Mouse (Mus musculus): ENCODE measurements around the gene Fmnl2. TPM values are rescaled to one million over a fixed set of nuclear protein-coding genes. Genes with fewer than 3 reads are reported as not detected.

Gene Fmnl2
- polyA plus RNA-seq, 1 experiment, result not detected

DNA sequence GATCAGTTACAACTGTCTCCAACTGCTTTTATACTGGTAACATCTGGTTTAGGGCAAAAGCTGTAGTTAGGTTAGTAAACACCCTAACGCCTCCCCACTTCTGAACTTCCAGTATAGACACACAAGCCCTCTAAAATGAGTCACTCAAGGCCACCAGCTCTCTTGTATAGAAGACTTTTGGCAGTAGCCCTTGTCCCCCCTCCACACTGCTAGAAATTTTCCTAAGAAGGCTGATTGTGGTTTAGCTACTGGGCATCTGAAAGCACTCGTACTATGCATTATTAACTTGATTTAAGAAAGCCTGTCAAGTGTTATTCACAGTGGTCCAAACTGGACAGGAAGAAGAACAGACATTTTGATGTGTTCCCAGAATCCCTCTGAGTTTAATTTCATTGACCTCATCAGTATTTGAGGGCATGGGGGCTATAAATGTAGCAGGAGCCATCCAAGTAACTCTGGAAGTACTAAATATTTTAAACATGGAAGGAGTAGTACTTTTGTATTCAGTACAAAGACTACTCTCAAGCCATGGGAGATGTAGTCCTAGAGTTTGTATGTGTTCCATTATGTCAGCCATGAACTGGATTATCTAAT, 222.1 kb downstream of the Fmnl2 start:
- TF ChIP-seq TAL1 (IDR thresholded peaks at IDR 0.05; ENCODE audit: low read length) (no peak), GATA1 (IDR thresholded peaks at IDR 0.05; ENCODE audit: low read length) (no peak)
- H3K4me3 ChIP-seq (replicated peaks), result no peak overlapping the region
- no peaks in the 10 kb centered on the region for H3K9me3 ChIP-seq (ENCODE audit: control insufficient read depth, low read length)
- no peaks in the 10 kb centered on the region for H3K36me3 ChIP-seq (ENCODE audit: control insufficient read depth)
- no peaks in the 10 kb centered on the region for H3K27me3 ChIP-seq (ENCODE audit: control insufficient read depth)
- H3K4me1 ChIP-seq (ENCODE audit: control insufficient read depth), result no peaks in the 10 kb centered on the region

DNA sequence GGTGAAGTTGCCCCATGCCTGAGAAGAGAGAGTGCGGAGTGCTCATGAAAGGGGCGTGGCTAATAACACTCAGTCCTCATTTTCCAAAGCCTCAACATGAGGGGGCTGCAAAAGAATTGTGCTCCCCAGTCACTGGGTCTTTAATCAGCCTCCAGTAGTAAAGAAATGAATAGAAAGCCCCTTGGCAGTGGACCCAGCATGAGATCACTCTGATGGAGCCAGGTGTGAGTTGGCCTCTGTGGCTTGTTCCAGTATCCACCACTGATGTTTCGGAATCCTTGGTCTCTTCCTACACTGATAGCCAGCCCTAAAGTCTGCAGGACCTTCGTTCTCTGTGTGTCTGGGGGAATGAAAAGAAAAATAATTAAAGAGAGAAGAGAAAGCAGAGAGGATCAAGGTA, 224.4 kb downstream of the Fmnl2 start:
- Histone ChIP-seq H3K9me3 (ENCODE audit: control insufficient read depth, low read length) (no peaks in the 10 kb centered on the region), H3K36me3 (ENCODE audit: control insufficient read depth) (no peaks in the 10 kb centered on the region), H3K4me1 (ENCODE audit: control insufficient read depth) (no peaks in the 10 kb centered on the region), H3K27me3 (ENCODE audit: control insufficient read depth) (no peaks in the 10 kb centered on the region), H3K4me3 (replicated peaks) (no peak overlapping the region)
- TF ChIP-seq TAL1 (IDR thresholded peaks at IDR 0.05; ENCODE audit: low read length) (no peak), GATA1 (IDR thresholded peaks at IDR 0.05; ENCODE audit: low read length) (no peak)

DNA sequence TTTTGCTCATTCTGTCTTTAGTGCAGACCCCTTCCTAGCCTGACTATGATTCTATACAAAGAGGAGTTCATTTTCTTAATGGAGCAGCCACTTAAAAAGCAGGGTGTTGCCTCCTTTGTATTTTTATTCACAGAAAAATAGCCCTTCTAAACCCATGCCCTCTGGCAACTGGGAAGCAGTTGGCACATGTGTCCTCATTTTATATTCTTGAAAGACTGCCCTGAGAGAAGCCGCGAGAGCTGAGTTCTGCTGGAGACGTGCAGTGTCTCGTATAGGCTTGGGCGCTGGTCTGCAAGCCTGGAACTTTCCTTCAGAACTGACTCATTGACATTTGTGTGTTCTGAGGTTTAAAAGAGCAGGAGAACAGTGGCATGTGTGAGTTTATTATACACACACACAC, 224.8 kb downstream of the Fmnl2 start:
- Histone ChIP-seq H3K27me3 (ENCODE audit: control insufficient read depth) (no peaks in the 10 kb centered on the region), H3K36me3 (ENCODE audit: control insufficient read depth) (no peaks in the 10 kb centered on the region), H3K9me3 (ENCODE audit: control insufficient read depth, low read length) (no peaks in the 10 kb centered on the region), H3K4me3 (replicated peaks) (no peak overlapping the region), H3K4me1 (ENCODE audit: control insufficient read depth) (no peaks in the 10 kb centered on the region)
- TF ChIP-seq GATA1 (IDR thresholded peaks at IDR 0.05; ENCODE audit: low read length) (no peak), TAL1 (IDR thresholded peaks at IDR 0.05; ENCODE audit: low read length) (no peak)

GRCm38 (mm10) chr2:53083241-53083640, 225.6 kb downstream of the Fmnl2 start:
- H3K9me3 ChIP-seq (ENCODE audit: control insufficient read depth, low read length), result no peaks in the 10 kb centered on the region
- H3K4me3 ChIP-seq (replicated peaks), result no peak overlapping the region
- no peaks in the 10 kb centered on the region for H3K27me3 ChIP-seq (ENCODE audit: control insufficient read depth)
- no peaks in the 10 kb centered on the region for H3K36me3 ChIP-seq (ENCODE audit: control insufficient read depth)
- no peak for TF ChIP-seq TAL1 (IDR thresholded peaks at IDR 0.05; ENCODE audit: low read length)
- TF ChIP-seq GATA1 (IDR thresholded peaks at IDR 0.05; ENCODE audit: low read length), result no peak
- H3K4me1 ChIP-seq (ENCODE audit: control insufficient read depth), result no peaks in the 10 kb centered on the region

DNA sequence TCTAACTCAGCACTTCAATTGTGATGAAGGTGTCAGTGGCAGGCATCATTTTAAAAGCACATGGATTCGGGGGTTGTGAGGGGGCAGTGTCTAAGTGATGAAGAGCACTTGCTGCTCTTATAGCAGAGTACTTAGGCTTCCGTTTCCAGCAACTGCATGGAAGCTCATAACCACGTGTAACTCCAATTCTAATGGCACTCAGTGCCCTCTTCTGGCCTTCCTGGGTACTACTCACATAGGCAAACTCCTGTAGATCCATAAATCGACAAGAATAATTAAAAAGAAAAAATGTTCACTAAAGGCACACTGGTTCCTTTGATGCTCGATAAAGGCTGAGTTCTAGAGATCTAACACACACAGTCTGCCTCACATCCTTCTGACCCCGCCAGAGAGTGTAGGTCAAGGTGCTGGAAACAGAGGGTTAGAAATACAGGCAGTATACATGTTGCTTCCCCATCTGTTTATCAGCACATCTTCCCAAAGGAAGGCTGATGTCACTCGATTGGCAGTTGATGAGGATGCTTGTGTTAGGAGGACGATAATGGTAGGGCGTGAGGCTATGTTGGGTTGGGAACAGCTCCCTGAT, 228.1 kb downstream of the Fmnl2 start:
- Histone ChIP-seq H3K27me3 (ENCODE audit: control insufficient read depth) (no peaks in the 10 kb centered on the region), H3K4me1 (ENCODE audit: control insufficient read depth) (no peaks in the 10 kb centered on the region), H3K36me3 (ENCODE audit: control insufficient read depth) (no peaks in the 10 kb centered on the region), H3K9me3 (ENCODE audit: control insufficient read depth, low read length) (no peaks in the 10 kb centered on the region), H3K4me3 (replicated peaks) (no peak overlapping the region)
- TF ChIP-seq GATA1 (IDR thresholded peaks at IDR 0.05; ENCODE audit: low read length) (no peak), TAL1 (IDR thresholded peaks at IDR 0.05; ENCODE audit: low read length) (no peak)

- Histone ChIP-seq H3K36me3 (ENCODE audit: control insufficient read depth) (no peaks in the 10 kb centered on the region), H3K4me3 (replicated peaks) (no peak overlapping the region), H3K4me1 (ENCODE audit: control insufficient read depth) (no peaks in the 10 kb centered on the region), H3K27me3 (ENCODE audit: control insufficient read depth) (no peaks in the 10 kb centered on the region), H3K9me3 (ENCODE audit: control insufficient read depth, low read length) (no peaks in the 10 kb centered on the region)
- TF ChIP-seq GATA1 (IDR thresholded peaks at IDR 0.05; ENCODE audit: low read length) (no peak), TAL1 (IDR thresholded peaks at IDR 0.05; ENCODE audit: low read length) (no peak)
Measured at GRCm38 (mm10) chr2:53088744-53089143, 231.1 kb downstream of the Fmnl2 start.

- no peak overlapping the region for H3K4me3 ChIP-seq (replicated peaks)
- no peaks in the 10 kb centered on the region for H3K9me3 ChIP-seq (ENCODE audit: control insufficient read depth, low read length)
- TF ChIP-seq GATA1 (IDR thresholded peaks at IDR 0.05; ENCODE audit: low read length), result no peak
- no peak for TF ChIP-seq TAL1 (IDR thresholded peaks at IDR 0.05; ENCODE audit: low read length)
- H3K4me1 ChIP-seq (ENCODE audit: control insufficient read depth), result no peaks in the 10 kb centered on the region
- H3K27me3 ChIP-seq (ENCODE audit: control insufficient read depth), result no peaks in the 10 kb centered on the region
- H3K36me3 ChIP-seq (ENCODE audit: control insufficient read depth), result no peaks in the 10 kb centered on the region
Measured at GRCm38 (mm10) chr2:53095031-53095430, 237.4 kb downstream of the Fmnl2 start.

DNA sequence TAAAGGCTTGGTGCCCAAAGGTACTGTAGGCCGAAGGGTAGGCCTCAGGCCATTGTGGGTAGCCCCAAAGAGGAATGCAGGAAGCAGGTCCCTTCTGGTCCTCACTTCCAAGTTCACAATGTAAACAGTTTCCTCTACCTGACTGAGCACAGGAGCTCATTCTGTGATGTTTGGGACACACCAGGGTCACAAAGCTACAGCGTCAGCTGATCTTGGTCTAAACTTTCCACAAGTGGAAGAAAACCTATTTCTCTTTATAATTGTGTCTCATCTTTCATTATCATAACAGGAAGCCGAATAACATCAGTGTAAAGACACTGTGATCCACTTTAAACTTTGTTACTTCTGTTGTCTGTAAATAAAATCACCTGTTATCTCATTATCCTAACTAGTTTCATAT, 237.8 kb downstream of the Fmnl2 start:
- no peaks in the 10 kb centered on the region for H3K36me3 ChIP-seq (ENCODE audit: control insufficient read depth)
- TF ChIP-seq TAL1 (IDR thresholded peaks at IDR 0.05; ENCODE audit: low read length) (no peak), GATA1 (IDR thresholded peaks at IDR 0.05; ENCODE audit: low read length) (no peak)
- no peaks in the 10 kb centered on the region for H3K4me1 ChIP-seq (ENCODE audit: control insufficient read depth)
- no peaks in the 10 kb centered on the region for H3K9me3 ChIP-seq (ENCODE audit: control insufficient read depth, low read length)
- H3K27me3 ChIP-seq (ENCODE audit: control insufficient read depth), result no peaks in the 10 kb centered on the region
- no peak overlapping the region for H3K4me3 ChIP-seq (replicated peaks)

DNA sequence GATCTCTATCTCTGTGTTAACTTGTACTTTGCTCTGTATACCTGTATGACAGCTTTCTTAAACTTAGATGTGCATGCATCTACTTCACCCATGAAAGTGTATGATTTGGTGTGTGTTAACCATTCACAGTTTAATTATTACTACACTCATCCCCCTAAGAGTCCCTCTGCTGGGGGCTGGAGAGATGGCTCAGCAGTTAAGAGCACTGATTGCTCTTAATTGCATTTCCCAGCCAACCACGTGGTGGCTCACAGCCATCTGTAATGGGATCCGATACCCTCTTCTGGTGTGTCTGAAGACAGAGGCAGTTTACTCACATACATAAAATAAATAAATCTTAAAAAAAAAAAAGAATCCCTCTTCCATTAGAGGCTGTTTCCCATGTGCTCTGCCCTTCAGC, 242.4 kb downstream of the Fmnl2 start:
- Histone ChIP-seq H3K4me3 (replicated peaks) (no peak overlapping the region), H3K27me3 (ENCODE audit: control insufficient read depth) (no peaks in the 10 kb centered on the region), H3K4me1 (ENCODE audit: control insufficient read depth) (no peaks in the 10 kb centered on the region), H3K9me3 (ENCODE audit: control insufficient read depth, low read length) (no peaks in the 10 kb centered on the region), H3K36me3 (ENCODE audit: control insufficient read depth) (no peaks in the 10 kb centered on the region)
- no peak for TF ChIP-seq TAL1 (IDR thresholded peaks at IDR 0.05; ENCODE audit: low read length)
